In genomic region chr16:93816861-93817260, GRCm38 (mm10) we compare ENCODE assay signal across 9 mouse cellular contexts. TPM values are rescaled to one million over a fixed set of nuclear protein-coding genes. Genes with fewer than 3 reads are reported as not detected.
A peak's percentile ranks its signal among the peaks of the same experiment; 100 is the strongest.
DNase-seq lines count a peak whose midpoint lies in the region; ATAC-seq and TF ChIP-seq lines count a peak whose summit lies in the region.
"Had no signal": no experiment of that assay in that cellular context is flagged by ENCODE, and none has a peak within 500 bp of the region (broad histone marks: within the 10 kb centered on the region; RNA-seq: fewer than 3 reads in every experiment).

No protein-coding gene starts in this region.

- TF ChIP-seq CTCF in left cerebral cortex, adult 2 months (IDR thresholded peaks at IDR 0.05), result no peak; the same call in 1 of the 2 replicates
- TF ChIP-seq CTCF in liver, postnatal 0 days (IDR thresholded peaks at IDR 0.05; ENCODE audit: low read depth), result no peak

- peaks cover 5% of the 10 kb centered on the region for H3K36me3 ChIP-seq in liver, postnatal 0 days (replicated peaks; ENCODE audit: insufficient read depth, low read length)

- H3K4me1 ChIP-seq in liver, postnatal 0 days (ENCODE audit: insufficient read depth), result peaks cover 33% of the 10 kb centered on the region
- H3K4me1 ChIP-seq: midbrain, embryonic 12.5 days had no signal

- no peak for DNase-seq in left cerebral cortex, adult 2 months (ENCODE audit: extremely low spot score in 1 of 2, low spot score in 2 of 2)
- no peak for DNase-seq in left cerebral cortex, postnatal 4 days
- peak; percentile 72 for DNase-seq in MEL-GATA-1-ER (ENCODE audit: extremely low read depth, low read depth)
- DNase-seq in liver, postnatal 0 days, result no peak
- no peak for DNase-seq in right cerebral cortex, postnatal 36 days (ENCODE audit: low spot score in 2 of 2)
- no peak for DNase-seq in cerebellum, adult 18-20 months
- DNase-seq in urinary bladder, adult 18-20 months (ENCODE audit: low spot score in 2 of 2), result no peak

- intact Hi-C loops in left cerebral cortex, adult 2 months (cut with DNase I), result no loop called here
- intact Hi-C loops in left cerebral cortex, postnatal 4 days (cut with DNase I), result no loop called here

- H3K9me3 ChIP-seq in liver, postnatal 0 days (ENCODE audit: low read length), result no peaks in the 10 kb centered on the region

- H3K27ac ChIP-seq in left cerebral cortex, adult 2 months, result peak overlapping the region; percentile 29; the same call in 1 of the 2 replicates
- peak overlapping the region; percentile 95 for H3K27ac ChIP-seq in liver, postnatal 0 days (ENCODE audit: low read depth)
- H3K27ac ChIP-seq: midbrain, embryonic 12.5 days had no signal

- peak; percentile 21 for ATAC-seq in erythroid progenitor cell, adult 5-6 weeks (replicated peaks; ENCODE audit: low FRiP score, poor library complexity, severe bottlenecking)
- ATAC-seq in liver, postnatal 0 days, result peak; percentile 11

- no peak for TF ChIP-seq EP300 in liver, postnatal 0 days (IDR thresholded peaks at IDR 0.05; ENCODE audit: low read depth)

- H3K27me3 ChIP-seq in liver, postnatal 0 days (ENCODE audit: insufficient read depth, low read length), result no peaks in the 10 kb centered on the region
- H3K27me3 ChIP-seq: midbrain, embryonic 12.5 days had no signal

- peak overlapping the region; percentile 60 for H3K9ac ChIP-seq in liver, postnatal 0 days (replicated peaks)
- H3K9ac ChIP-seq: midbrain, embryonic 12.5 days had no signal

- H3K4me3 ChIP-seq in left cerebral cortex, adult 2 months, result no peak overlapping the region; the same call in 1 of the 2 replicates
- H3K4me3 ChIP-seq in liver, postnatal 0 days (ENCODE audit: low read depth, low read length), result 0 out of 2 replicates have a peak overlapping the region, but pooled peaks have one; percentile 28
- H3K4me3 ChIP-seq: midbrain, embryonic 12.5 days had no signal

- peak overlapping the region; percentile 63 for H3K4me2 ChIP-seq in liver, postnatal 0 days (ENCODE audit: low read depth, low read length)
- H3K4me2 ChIP-seq: midbrain, embryonic 12.5 days had no signal

- WGBS in liver, postnatal 0 days (ENCODE audit: insufficient replicate concordance), result 36% methylated on average over 7 of the region's 7 CpGs

RNA-seq across cellular contexts. Expression of gene Morc3, which starts 15.1 kb away (rescaled TPM):
- 10 to 100 TPM; 24.5 to 24.7 TPM for total RNA-seq in left cerebral cortex, adult 2 months (2021)
- 10 to 100 TPM; 38.0 to 45.6 TPM for total RNA-seq in left cerebral cortex, postnatal 4 days (2021)
- 133 and 169 TPM in 2 replicates for total RNA-seq in erythroid progenitor cell, adult 5-6 weeks (2015; ENCODE audit: low replicate concordance)
- 112 and 212 TPM in 2 replicates for total RNA-seq in erythroid progenitor cell, adult 5-6 weeks (2017; ENCODE audit: low replicate concordance)
- polyA plus RNA-seq in liver, postnatal 0 days (2015; fragmentation: Nextera tagmentation; extraction: Ambion mirVana), result 11.7 and 12.3 TPM in 2 replicates
